Mouse (Mus musculus): Measurements from ENCODE around the gene Olfr692.

DNA sequence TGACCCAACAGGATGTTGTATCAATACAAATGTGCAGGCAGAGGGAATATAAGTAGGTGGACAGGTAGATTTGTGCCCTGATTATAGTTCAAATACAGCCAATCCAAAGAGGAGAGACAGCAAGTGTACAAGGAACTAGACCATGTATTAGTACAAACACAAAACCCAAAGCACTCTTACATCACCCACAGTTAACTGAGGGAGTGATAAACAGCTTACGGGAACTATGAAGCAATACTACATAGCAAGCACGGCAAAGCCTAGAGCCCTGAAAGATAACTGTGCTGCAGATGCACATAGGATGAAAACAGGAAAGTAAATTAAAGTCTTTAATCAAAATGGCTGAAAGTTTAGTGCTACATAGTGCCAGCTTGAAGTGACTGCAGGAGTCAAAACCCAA is 19.7 kb downstream of the Olfr692 start:
- no peak for TF ChIP-seq POLR2A (IDR thresholded peaks at IDR 0.05; ENCODE audit: insufficient read depth, low read length)
- TF ChIP-seq CTCF (IDR thresholded peaks at IDR 0.05; ENCODE audit: low read depth, low read length): no peak
- no peak for TF ChIP-seq EP300 (IDR thresholded peaks at IDR 0.05; ENCODE audit: insufficient read depth, low read depth, low read length)
